16 mouse cellular contexts compared by ENCODE assay signal in the genomic region with DNA sequence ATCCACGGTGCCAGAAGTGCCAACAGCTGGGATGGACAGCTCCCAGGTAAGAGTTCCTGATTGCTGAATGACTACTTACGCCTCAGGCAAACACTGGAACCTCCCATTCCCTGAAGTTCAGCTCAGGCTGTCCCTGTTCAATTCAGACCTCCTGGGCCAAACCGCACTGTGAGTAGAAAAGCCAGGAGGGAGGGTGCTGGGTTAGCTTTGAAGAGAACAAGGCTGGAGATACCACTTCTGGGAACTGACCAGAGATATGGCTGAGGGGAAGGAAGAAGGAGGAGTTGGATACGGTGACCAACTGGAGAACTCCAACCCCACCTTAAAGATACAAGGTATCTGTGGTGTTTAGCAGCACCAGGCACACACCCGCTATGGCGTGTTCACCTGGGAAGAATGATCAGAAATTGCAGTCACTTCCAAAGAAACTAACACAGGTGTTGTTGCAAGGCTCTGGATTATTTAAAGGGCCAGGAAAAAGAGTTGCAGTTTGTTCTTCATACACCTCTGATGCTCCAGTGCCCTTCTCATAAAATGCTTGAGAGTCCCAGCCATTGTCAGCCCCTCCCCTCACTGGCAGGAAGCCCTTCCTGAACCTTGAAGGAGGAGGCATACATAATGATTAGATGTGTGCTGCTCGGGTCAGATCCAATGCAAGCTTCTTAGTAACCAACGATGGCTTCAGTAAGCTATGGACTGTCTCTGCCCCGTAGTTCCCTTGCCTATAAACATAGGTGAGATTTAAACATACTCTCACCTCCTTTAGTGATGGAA. TPM values are rescaled to one million over a fixed set of nuclear protein-coding genes. Genes with fewer than 3 reads are reported as not detected.
A peak's percentile ranks its signal among the peaks of the same experiment; 100 is the strongest.
DNase-seq lines count a peak whose midpoint lies in the region; TF ChIP-seq lines count a peak whose summit lies in the region.
"Had no signal": no experiment of that assay in that cellular context is flagged by ENCODE, and none has a peak within 500 bp of the region (broad histone marks: within the 10 kb centered on the region; RNA-seq: fewer than 3 reads in every experiment).

No protein-coding gene starts in this region.

- no peak overlapping the region for H3K27ac ChIP-seq in gastrocnemius, adult 2 months
- H3K27ac ChIP-seq: embryonic facial prominence, embryonic 10.5 days; forebrain, embryonic 15.5 days; hindbrain, embryonic 10.5 days; hindbrain, embryonic 15.5 days had no signal

- no peak overlapping the region for H3K4me3 ChIP-seq in gastrocnemius, adult 2 months
- H3K4me3 ChIP-seq: embryonic facial prominence, embryonic 10.5 days; forebrain, embryonic 15.5 days; hindbrain, embryonic 10.5 days; hindbrain, embryonic 15.5 days had no signal

- no peak for TF ChIP-seq CTCF in gastrocnemius, adult 2 months (IDR thresholded peaks at IDR 0.05)

- peak; percentile 14 for DNase-seq in thymus, postnatal 0 days (ENCODE audit: low spot score)
- DNase-seq in thymus, postnatal 36 days, result no peak
- DNase-seq in ZHBTc4 (ENCODE audit: low read depth, low spot score), result peak; percentile 10
- peak; percentile 44 for DNase-seq in gonadal fat pad, adult 2 months (ENCODE audit: low read depth)
- no peak for DNase-seq in layer of hippocampus, postnatal 10 days (ENCODE audit: low spot score in 2 of 2)
- no peak for DNase-seq in urinary bladder, postnatal 36 days (ENCODE audit: low spot score in 2 of 2)
- no peak for DNase-seq in gastrocnemius, adult 2 months
- DNase-seq: adrenal gland, adult 2 months; adrenal gland, postnatal 36 days; cerebellum, adult 2 months; cerebellum, postnatal 10 days; gastrocnemius, postnatal 14 days had no signal

- intact Hi-C loops in gastrocnemius, adult 2 months (cut with DNase I), result no loop called here

RNA-seq across cellular contexts. Expression of gene Map3k1, which starts 43.8 kb away (rescaled TPM):
- polyA plus RNA-seq in thymus, postnatal 0 days (2015; fragmentation: Nextera tagmentation; extraction: Ambion mirVana), result 35.8 and 42.7 TPM in 2 replicates
- 25.9 and 33.3 TPM in 2 replicates for polyA plus RNA-seq in gonadal fat pad, adult 2 months (2012; rRNA removed)
- total RNA-seq in layer of hippocampus, postnatal 10 days (2021), result 10 to 100 TPM; 21.2 to 25.6 TPM
- total RNA-seq in gastrocnemius, adult 2 months (2021), result 10 to 100 TPM in 1 of 2 experiments, 1 to 10 TPM in 1; 7.6 to 10.1 TPM

Comparison
In these comparisons a context has a peak if more than half of its experiments do, and no peak if none do; other contexts are left out.
1. DNase-seq: peak in thymus, postnatal 0 days (single experiment), ZHBTc4 (single experiment) and gonadal fat pad, adult 2 months (single experiment); none in thymus, postnatal 36 days (0 of 2), layer of hippocampus, postnatal 10 days (0 of 2), urinary bladder, postnatal 36 days (0 of 2) and gastrocnemius, adult 2 months (single experiment).